Mouse (Mus musculus) spleen, adult 2 months (tissue): ENCODE data around the gene Clstn2. TPM values are rescaled to one million over a fixed set of nuclear protein-coding genes. Genes with fewer than 3 reads are reported as not detected.

Source experiments
- DNase-seq, 2 experiments: peaks; one replicate each; pipeline versions ENCODE4 v3.0.0 to v3.0.0-alpha.2; 2012 to 2021; ENCODE audit warnings: low spot score in 2 of 2, low read depth in 1 of 2
- H3K27ac ChIP-seq: fragments of 200-500 bp; 2 replicates; pipeline ENCODE4 v1.5.1; 2012; ENCODE audit warnings: low read length, inconsistent platforms; ENCODE audit not compliant: insufficient read depth
- H3K27me3 ChIP-seq: fragments of 200-500 bp; 2 replicates; pipeline ENCODE4 v1.6.1; 2012; ENCODE audit warnings: mild to moderate bottlenecking, moderate library complexity, low read length, inconsistent platforms; ENCODE audit not compliant: control insufficient read depth, insufficient read depth
- H3K36me3 ChIP-seq: fragments of 200-500 bp; 2 replicates; pipeline ENCODE4 v1.6.1; 2012; ENCODE audit warnings: mild to moderate bottlenecking, low read length, inconsistent platforms; ENCODE audit not compliant: control insufficient read depth, insufficient read depth
- H3K4me1 ChIP-seq: fragments of 200-500 bp; 2 replicates; pipeline ENCODE4 v1.6.1; 2011; ENCODE audit warnings: inconsistent platforms; ENCODE audit not compliant: control insufficient read depth, insufficient read depth, insufficient read length
- H3K4me3 ChIP-seq: fragments of 200-500 bp; 2 replicates; pipeline ENCODE4 v1.5.1; 2011; ENCODE audit warnings: mild to moderate bottlenecking, inconsistent platforms; ENCODE audit not compliant: insufficient read depth, insufficient read length; ENCODE audit errors: extremely low read depth
- CTCF ChIP-seq: fragments of 200-500 bp; IDR thresholded peaks from 2 replicates; pipeline ENCODE4 v1.5.1; 2011; ENCODE audit warnings: mild to moderate bottlenecking, inconsistent platforms; ENCODE audit not compliant: insufficient read depth, insufficient read length, insufficient replicate concordance; ENCODE audit errors: extremely low read depth
- POLR2A ChIP-seq: fragments of 200-500 bp; IDR thresholded peaks from 2 replicates; pipeline ENCODE4 v1.6.1; 2011; ENCODE audit warnings: low read depth, low read length, inconsistent platforms
- WGBS: fragments of 180-500 bp; shearing (Covaris S2); methylation state at CpG from one replicate; pipeline ENCODE4 v1.1.7; 2018; 5-methylcytosine and 5-hydroxymethylcytosine counted together
- polyA plus RNA-seq: library from polyadenylated mRNA; depleted of rRNA; stranded (reverse); fragments of >200 nt; gene quantifications from 2 replicates; pipeline ENCODE4 v1.2.3, GENCODE M21; 2012

The Clstn2 gene
- polyA plus RNA-seq, 1 experiment: 0.58 TPM

DNA sequence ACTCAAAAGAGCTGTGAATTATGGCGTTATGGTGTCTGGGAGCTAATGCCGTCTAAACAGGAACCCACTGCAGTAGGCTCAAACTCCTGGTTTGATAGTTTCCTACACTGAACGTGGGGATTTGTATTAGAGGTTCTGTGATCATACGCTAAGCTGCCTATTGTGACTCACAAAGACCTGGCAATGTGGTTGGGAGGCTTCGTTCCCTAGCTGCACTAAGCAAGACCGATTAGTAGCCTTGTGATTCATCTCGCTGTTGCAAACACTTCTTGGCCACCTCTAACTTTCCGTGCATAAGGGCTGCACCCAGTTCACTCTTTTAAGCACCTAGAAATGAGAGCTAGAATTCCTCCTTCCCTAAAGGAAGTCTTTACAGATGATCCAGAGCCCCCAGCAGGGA lies 429.3 kb downstream of the Clstn2 start:
- Histone ChIP-seq H3K27me3 (no peaks in the 10 kb centered on the region), H3K27ac (no peak overlapping the region), H3K4me3 (no peak overlapping the region), H3K36me3 (no peaks in the 10 kb centered on the region), H3K4me1 (no peaks in the 10 kb centered on the region)
- no peak for DNase-seq
- TF ChIP-seq POLR2A (no peak), CTCF (no peak)
- WGBS: 75% methylated on average over 8 of the region's 8 CpGs

- DNase-seq: no peak
- H3K36me3 ChIP-seq: no peaks in the 10 kb centered on the region
- WGBS: 85% methylated on average over 5 of the region's 5 CpGs
- H3K27me3 ChIP-seq: no peaks in the 10 kb centered on the region
- TF ChIP-seq POLR2A (no peak), CTCF (no peak)
- H3K4me3 ChIP-seq: no peak overlapping the region
- no peaks in the 10 kb centered on the region for H3K4me1 ChIP-seq
- no peak overlapping the region for H3K27ac ChIP-seq
Measured at GRCm38 (mm10) chr9:97602476-97602875, 430.5 kb downstream of the Clstn2 start.

GRCm38 (mm10) chr9:97599006-97599405 lies 434.0 kb downstream of the Clstn2 start:
- no peaks in the 10 kb centered on the region for H3K36me3 ChIP-seq
- TF ChIP-seq POLR2A: no peak
- no peak for TF ChIP-seq CTCF
- WGBS: 93% methylated on average over 3 of the region's 3 CpGs
- no peak for DNase-seq
- H3K27ac ChIP-seq: no peak overlapping the region
- no peaks in the 10 kb centered on the region for H3K27me3 ChIP-seq
- H3K4me1 ChIP-seq: no peaks in the 10 kb centered on the region
- H3K4me3 ChIP-seq: no peak overlapping the region

GRCm38 (mm10) chr9:97590712-97591111 lies 442.3 kb downstream of the Clstn2 start:
- Histone ChIP-seq H3K36me3 (no peaks in the 10 kb centered on the region), H3K27ac (no peak overlapping the region), H3K27me3 (no peaks in the 10 kb centered on the region), H3K4me1 (no peaks in the 10 kb centered on the region), H3K4me3 (no peak overlapping the region)
- WGBS: 76% methylated on average over 4 of the region's 4 CpGs
- no peak for DNase-seq
- TF ChIP-seq POLR2A: no peak
- TF ChIP-seq CTCF: no peak

DNA sequence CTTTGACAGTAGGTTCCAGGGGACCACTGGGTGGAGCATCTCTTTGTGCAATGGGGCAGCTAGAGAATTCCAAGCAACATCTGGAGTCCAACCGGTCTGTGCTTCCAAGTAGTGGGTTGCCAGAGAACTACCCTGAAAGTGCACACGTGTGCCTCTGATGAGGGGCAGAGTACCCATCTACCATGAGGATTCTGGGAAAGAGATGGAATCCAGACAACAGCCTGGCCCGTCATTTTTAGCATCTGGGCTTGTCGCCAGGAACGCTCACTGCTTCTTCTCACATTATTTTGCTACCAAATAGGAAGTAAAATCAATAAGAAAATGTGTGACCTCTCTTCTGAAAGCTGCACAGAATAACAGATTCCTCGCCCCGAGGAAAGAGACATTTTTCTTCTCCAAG lies 462.1 kb downstream of the Clstn2 start:
- TF ChIP-seq POLR2A (no peak), CTCF (no peak)
- no peaks in the 10 kb centered on the region for H3K36me3 ChIP-seq
- WGBS: 81% methylated on average over 7 of the region's 7 CpGs
- no peak for DNase-seq
- no peak overlapping the region for H3K27ac ChIP-seq
- no peak overlapping the region for H3K4me3 ChIP-seq
- H3K27me3 ChIP-seq: no peaks in the 10 kb centered on the region
- H3K4me1 ChIP-seq: no peaks in the 10 kb centered on the region

- Histone ChIP-seq H3K27me3 (no peaks in the 10 kb centered on the region), H3K27ac (no peak overlapping the region), H3K4me3 (no peak overlapping the region), H3K36me3 (no peaks in the 10 kb centered on the region), H3K4me1 (no peaks in the 10 kb centered on the region)
- DNase-seq: no peak
- WGBS: 82% methylated on average over 6 of the region's 6 CpGs
- TF ChIP-seq POLR2A: no peak
- TF ChIP-seq CTCF: no peak
Measured at GRCm38 (mm10) chr9:97563121-97563520, 469.9 kb downstream of the Clstn2 start.

DNA sequence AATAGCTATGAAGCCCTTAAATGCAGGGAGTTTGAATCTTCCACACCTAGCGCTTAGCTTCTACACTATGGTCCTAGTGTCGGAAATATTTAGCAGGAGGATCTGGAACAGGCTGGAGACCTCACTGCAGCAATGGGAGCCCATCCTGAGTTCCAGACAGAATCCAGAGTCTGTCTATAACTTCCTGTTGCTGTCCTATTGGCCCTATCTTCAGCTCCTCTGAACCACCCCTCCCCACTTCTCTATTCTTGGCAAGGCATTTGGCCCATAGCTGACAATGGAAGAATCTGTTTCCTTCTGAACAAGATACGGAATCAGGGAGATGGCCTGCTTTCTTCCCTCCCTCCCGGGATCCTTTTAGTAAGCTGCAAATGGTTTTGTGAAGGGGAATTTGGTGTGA lies 488.6 kb downstream of the Clstn2 start:
- TF ChIP-seq CTCF: no peak
- no peak for DNase-seq
- Histone ChIP-seq H3K4me1 (no peaks in the 10 kb centered on the region), H3K36me3 (no peaks in the 10 kb centered on the region), H3K27ac (no peak overlapping the region), H3K4me3 (no peak overlapping the region), H3K27me3 (no peaks in the 10 kb centered on the region)
- WGBS: 81% methylated on average over 4 of the region's 4 CpGs

DNA sequence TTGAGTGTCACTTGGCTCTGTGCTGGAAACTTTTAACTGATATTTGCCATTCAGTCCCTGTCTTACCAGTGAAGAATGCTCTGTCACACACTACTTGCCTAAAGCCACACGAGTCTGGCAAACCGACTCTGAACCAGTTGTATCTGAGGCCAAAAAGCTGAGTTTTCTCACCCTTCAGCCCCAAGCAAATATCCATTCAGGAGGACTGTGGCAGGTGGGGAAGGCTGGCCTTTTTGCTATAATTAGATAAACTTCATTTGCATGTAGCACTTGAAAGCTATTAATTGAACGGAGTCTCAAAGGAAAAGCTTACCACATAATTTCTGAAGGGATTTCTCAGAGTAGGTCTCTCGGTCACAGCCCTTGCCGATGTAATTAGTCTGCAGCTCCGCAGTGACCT lies 491.6 kb downstream of the Clstn2 start:
- WGBS: 90% methylated on average over 6 of the region's 6 CpGs
- no peak for DNase-seq

More for the DNA sequence above, 491.6 kb downstream of the Clstn2 start:
- TF ChIP-seq CTCF (no peak), POLR2A (no peak)
- no peaks in the 10 kb centered on the region for H3K36me3 ChIP-seq
- no peaks in the 10 kb centered on the region for H3K27me3 ChIP-seq
- no peaks in the 10 kb centered on the region for H3K4me1 ChIP-seq
- H3K27ac ChIP-seq: no peak overlapping the region
- no peak overlapping the region for H3K4me3 ChIP-seq
